Mouse (Mus musculus): ENCODE data around the gene Epn2.

DNA sequence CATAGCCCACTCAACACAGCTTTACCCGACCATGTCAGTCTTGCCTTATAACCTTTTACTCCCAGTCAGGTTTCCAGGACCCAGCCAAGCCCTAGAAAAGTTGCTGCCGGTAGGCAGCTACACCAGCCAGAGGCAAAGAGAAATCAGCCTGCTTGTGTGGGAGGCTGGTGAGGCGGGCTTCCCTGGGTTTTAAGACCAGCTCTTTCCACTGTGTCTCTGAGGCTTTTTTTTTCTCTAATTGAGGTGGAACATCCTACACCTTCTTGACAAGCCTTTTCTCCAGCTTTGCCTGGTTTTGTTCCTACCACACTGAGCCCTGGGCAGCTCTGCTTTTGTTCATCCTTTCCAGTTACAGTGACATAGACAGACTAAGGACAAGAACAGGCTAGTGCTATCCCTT, 31.7 kb upstream of the Epn2 start:
- no peak for TF ChIP-seq CTCF (IDR thresholded peaks at IDR 0.05; ENCODE audit: insufficient read depth, low read length)
- TF ChIP-seq POLR2A (IDR thresholded peaks at IDR 0.05; ENCODE audit: borderline replicate concordance, extremely low read depth, low read depth, low read length), result no peak

Data from lung, adult 2 months (tissue).